Mouse (Mus musculus): Measurements from ENCODE around the gene Ipo9. TPM values are rescaled to one million over a fixed set of nuclear protein-coding genes. Genes with fewer than 3 reads are reported as not detected.

Ipo9 gene
- polyA plus RNA-seq (2014; fragmentation: Illumina TruSeq; extraction: RNeasy Lipid Tissue Mini Kit (QIAGEN cat#74804)): 44.5 TPM

DNA sequence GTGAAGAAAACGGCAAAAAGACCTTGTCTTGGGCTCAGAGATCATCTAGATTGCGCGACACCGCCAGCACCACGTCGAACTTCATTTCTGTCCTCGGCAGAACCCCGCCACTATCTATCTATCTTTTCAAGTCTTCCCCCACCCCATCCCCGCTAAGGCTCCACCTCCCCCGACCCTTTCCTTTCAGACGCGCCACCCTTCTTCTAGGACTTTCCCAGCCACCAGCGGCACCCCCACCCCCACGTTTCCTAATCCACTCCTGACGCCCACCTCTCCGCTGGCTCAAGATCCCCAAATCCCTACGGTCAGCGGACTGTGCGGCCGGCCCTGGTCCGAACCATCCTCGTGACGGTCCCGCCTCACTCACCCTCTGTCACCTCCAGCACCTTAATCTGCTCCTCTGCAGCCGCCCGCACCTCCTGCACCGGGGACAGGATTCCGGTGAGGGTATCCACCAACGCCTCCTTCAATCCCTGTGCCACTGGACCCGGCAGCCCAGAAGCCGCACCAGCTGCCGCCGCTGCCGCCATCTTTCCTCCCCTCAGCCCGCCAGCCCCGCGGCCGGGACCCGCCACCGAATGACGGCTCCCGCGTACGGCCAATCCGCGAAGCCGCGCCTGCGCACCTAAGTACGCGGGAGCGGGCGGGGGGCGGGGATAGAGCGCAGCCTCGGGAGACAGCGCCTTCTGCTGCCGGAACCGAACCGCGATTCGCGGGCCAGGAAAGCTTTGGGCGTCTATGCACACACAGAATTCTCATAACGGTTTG, at the start of gene Ipo9:
Gene Ipo9, minus strand, starts transcription at position 599 of the 768 bp plus-strand sequence.

GRCm38 (mm10) chr1:135374868-135375581, 55.3 kb downstream of the Ipo9 start, which contains the start of gene Shisa4:
Gene Shisa4 (minus strand): TSS chr1:135375237.

Other genes starting within 250 kb of the Ipo9 start
- 0.71 TPM for gene Elf3, start 171.9 kb downstream of the Ipo9 start, polyA plus RNA-seq (2014; fragmentation: Illumina TruSeq; extraction: RNeasy Lipid Tissue Mini Kit (QIAGEN cat#74804))
- 14.5 TPM for gene Rnpep, start 146.4 kb downstream of the Ipo9 start, polyA plus RNA-seq (2014; fragmentation: Illumina TruSeq; extraction: RNeasy Lipid Tissue Mini Kit (QIAGEN cat#74804))
- 20.6 TPM for gene Timm17a, start 116.7 kb downstream of the Ipo9 start, polyA plus RNA-seq (2014; fragmentation: Illumina TruSeq; extraction: RNeasy Lipid Tissue Mini Kit (QIAGEN cat#74804))
- 7.6 TPM for gene Lmod1, start 105.7 kb downstream of the Ipo9 start, polyA plus RNA-seq (2014; fragmentation: Illumina TruSeq; extraction: RNeasy Lipid Tissue Mini Kit (QIAGEN cat#74804))
- 0.46 TPM for gene Shisa4, start 55.3 kb downstream of the Ipo9 start, polyA plus RNA-seq (2014; fragmentation: Illumina TruSeq; extraction: RNeasy Lipid Tissue Mini Kit (QIAGEN cat#74804))
- gene Nav1, start 176.8 kb upstream of the Ipo9 start, polyA plus RNA-seq (2014; fragmentation: Illumina TruSeq; extraction: RNeasy Lipid Tissue Mini Kit (QIAGEN cat#74804)): 17.5 TPM